Mouse (Mus musculus): ENCODE results near the gene Tmem53. TPM values are rescaled to one million over a fixed set of nuclear protein-coding genes. Genes with fewer than 3 reads are reported as not detected.
A peak's percentile ranks its signal among the peaks of the same experiment; 100 is the strongest.

The Tmem53 gene
- polyA plus RNA-seq, 1 experiment, result 6.8 TPM

GRCm38 (mm10) chr4:117262101-117262913, 10.6 kb downstream of the Tmem53 start:
- Histone ChIP-seq H3K27ac (ENCODE audit: insufficient read depth, low read length) (no peak overlapping the region), H3K4me3 (ENCODE audit: insufficient read depth, low read length) (no peak overlapping the region), H3K4me1 (ENCODE audit: control insufficient read depth, insufficient read depth, low read length) (no peaks in the 10 kb centered on the region)
- no peak for TF ChIP-seq POLR2A (IDR thresholded peaks at IDR 0.05; ENCODE audit: low read depth, low read length)
- no peak for TF ChIP-seq CTCF (IDR thresholded peaks at IDR 0.05; ENCODE audit: borderline replicate concordance, insufficient read depth, low read length)

DNA sequence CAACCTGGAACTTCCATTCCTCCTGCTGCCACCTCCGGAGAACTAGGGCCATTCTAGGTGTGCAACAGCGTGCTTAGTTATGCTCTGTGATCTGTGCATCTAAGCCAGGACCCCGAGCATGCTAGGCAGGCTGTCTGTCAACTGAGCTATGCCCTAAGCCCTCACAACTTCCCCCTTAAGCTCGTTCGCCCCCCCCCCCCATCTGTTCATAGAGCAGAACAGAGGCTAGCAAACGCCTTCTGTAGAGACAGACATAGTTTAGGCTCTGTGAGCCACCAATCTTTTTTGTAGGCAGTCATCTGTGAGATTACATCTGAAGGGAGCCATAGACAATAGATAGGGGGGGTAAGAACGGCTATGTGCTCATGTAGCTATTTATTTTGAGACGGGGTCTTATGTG, 11.2 kb downstream of the Tmem53 start:
- TF ChIP-seq POLR2A (IDR thresholded peaks at IDR 0.05; ENCODE audit: low read depth, low read length) (no peak), CTCF (IDR thresholded peaks at IDR 0.05; ENCODE audit: borderline replicate concordance, insufficient read depth, low read length) (no peak)
- Histone ChIP-seq H3K27ac (ENCODE audit: insufficient read depth, low read length) (no peak overlapping the region), H3K4me3 (ENCODE audit: insufficient read depth, low read length) (no peak overlapping the region), H3K4me1 (ENCODE audit: control insufficient read depth, insufficient read depth, low read length) (no peaks in the 10 kb centered on the region)

GRCm38 (mm10) chr4:117267284-117267683, 15.5 kb downstream of the Tmem53 start:
- Histone ChIP-seq H3K4me1 (ENCODE audit: control insufficient read depth, insufficient read depth, low read length) (no peaks in the 10 kb centered on the region), H3K4me3 (ENCODE audit: insufficient read depth, low read length) (no peak overlapping the region), H3K27ac (ENCODE audit: insufficient read depth, low read length) (no peak overlapping the region)
- TF ChIP-seq POLR2A (IDR thresholded peaks at IDR 0.05; ENCODE audit: low read depth, low read length) (no peak), CTCF (IDR thresholded peaks at IDR 0.05; ENCODE audit: borderline replicate concordance, insufficient read depth, low read length) (peak; percentile 95)

GRCm38 (mm10) chr4:117267831-117268437, 16.2 kb downstream of the Tmem53 start:
- no peaks in the 10 kb centered on the region for H3K4me1 ChIP-seq (ENCODE audit: control insufficient read depth, insufficient read depth, low read length)
- TF ChIP-seq CTCF (IDR thresholded peaks at IDR 0.05; ENCODE audit: borderline replicate concordance, insufficient read depth, low read length), result no peak
- TF ChIP-seq POLR2A (IDR thresholded peaks at IDR 0.05; ENCODE audit: low read depth, low read length), result no peak
- H3K4me3 ChIP-seq (ENCODE audit: insufficient read depth, low read length), result no peak overlapping the region
- H3K27ac ChIP-seq (ENCODE audit: insufficient read depth, low read length), result no peak overlapping the region

DNA sequence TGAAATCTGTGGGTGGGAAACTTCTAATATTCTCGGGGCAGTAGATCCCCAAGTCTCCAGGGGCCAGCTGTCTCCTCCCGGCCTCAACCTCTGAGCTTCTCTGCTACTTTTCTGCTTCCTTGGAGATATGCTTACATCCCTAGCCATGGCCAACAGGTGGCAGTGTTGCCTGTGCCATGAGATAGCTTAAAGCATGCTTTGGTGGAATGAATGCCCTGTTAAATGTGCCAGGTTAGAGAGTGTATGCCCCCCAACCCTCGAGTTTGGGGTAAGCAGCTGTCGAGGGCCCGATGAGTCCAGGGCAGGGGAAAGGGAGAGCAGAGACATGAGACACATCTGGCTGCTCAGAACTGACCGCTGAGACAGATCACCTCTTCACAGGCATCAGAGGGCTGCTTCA, 18.5 kb downstream of the Tmem53 start:
- TF ChIP-seq CTCF (IDR thresholded peaks at IDR 0.05; ENCODE audit: borderline replicate concordance, insufficient read depth, low read length) (peak; percentile 91; the same call in 1 of the 2 replicates), POLR2A (IDR thresholded peaks at IDR 0.05; ENCODE audit: low read depth, low read length) (no peak)
- no peaks in the 10 kb centered on the region for H3K4me1 ChIP-seq (ENCODE audit: control insufficient read depth, insufficient read depth, low read length)
- H3K4me3 ChIP-seq (ENCODE audit: insufficient read depth, low read length), result no peak overlapping the region
- H3K27ac ChIP-seq (ENCODE audit: insufficient read depth, low read length), result no peak overlapping the region

DNA sequence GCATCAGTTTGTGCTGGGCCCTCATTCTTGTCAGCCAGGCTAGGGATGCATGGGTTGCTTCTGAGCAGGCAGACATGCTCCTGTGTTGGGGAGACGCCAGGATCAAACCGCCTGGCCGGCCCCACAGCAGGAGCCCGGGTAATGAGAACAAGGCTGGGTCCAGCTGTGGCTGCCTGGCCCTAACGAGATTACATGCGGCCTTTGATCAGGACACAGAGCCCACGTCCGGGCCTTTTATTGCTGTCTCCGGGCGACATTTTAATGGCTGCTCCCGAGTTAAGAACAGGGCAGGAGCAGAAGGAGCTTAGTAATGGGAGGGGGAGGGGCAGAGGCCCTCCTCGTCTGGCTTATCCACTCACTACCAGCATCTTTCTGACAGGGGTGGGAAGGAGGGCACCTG, 20.7 kb downstream of the Tmem53 start:
- Histone ChIP-seq H3K27ac (ENCODE audit: insufficient read depth, low read length) (no peak overlapping the region), H3K4me3 (ENCODE audit: insufficient read depth, low read length) (no peak overlapping the region), H3K4me1 (ENCODE audit: control insufficient read depth, insufficient read depth, low read length) (no peaks in the 10 kb centered on the region; the same call in 1 of the 2 replicates)
- TF ChIP-seq POLR2A (IDR thresholded peaks at IDR 0.05; ENCODE audit: low read depth, low read length), result no peak
- TF ChIP-seq CTCF (IDR thresholded peaks at IDR 0.05; ENCODE audit: borderline replicate concordance, insufficient read depth, low read length), result no peak

DNA sequence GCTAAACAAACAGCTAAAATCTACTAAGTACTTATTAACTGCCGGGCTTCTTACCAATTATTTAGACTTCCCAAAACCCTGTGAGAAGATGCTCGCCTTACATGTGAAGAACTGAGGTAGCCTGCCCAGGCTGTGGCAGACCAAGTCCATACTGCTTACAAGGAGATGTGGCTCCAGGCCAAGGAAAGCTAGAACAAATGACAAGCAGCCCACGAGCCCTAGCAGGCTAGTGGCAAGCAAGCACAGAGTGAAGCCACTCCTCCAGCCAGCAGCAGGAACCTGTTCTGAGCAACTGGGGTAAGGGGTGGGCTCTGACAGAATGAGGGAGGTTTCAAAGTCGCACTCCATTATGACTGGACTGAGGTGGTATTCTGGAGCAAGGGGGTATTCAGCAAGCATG, 23.0 kb downstream of the Tmem53 start:
- peaks cover 11% of the 10 kb centered on the region for H3K4me1 ChIP-seq (ENCODE audit: control insufficient read depth, insufficient read depth, low read length)
- no peak for TF ChIP-seq CTCF (IDR thresholded peaks at IDR 0.05; ENCODE audit: borderline replicate concordance, insufficient read depth, low read length)
- TF ChIP-seq POLR2A (IDR thresholded peaks at IDR 0.05; ENCODE audit: low read depth, low read length), result no peak

DNA sequence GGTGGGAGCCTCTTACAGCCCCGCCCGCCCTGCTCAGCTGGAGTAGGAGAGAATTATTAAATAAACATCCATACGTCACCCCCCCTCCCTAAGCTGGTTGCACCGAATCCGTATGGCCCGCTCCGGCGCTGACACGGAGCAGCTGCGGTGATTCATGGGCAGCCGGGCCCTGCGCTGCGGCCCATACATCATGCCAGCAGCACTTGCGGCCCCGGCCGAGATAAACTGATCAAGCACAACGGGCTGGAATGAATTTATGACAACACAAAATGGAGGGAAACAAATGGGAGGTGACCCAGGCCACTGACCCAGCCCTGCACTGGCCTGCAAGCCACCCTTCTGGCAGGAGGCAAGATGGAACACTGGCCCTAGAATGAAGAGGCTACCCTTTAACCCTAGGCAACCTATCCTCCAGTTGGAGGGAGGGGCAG, 24.5 kb downstream of the Tmem53 start:
- no peak overlapping the region for H3K4me3 ChIP-seq (ENCODE audit: insufficient read depth, low read length)
- TF ChIP-seq CTCF (IDR thresholded peaks at IDR 0.05; ENCODE audit: borderline replicate concordance, insufficient read depth, low read length) (no peak), POLR2A (IDR thresholded peaks at IDR 0.05; ENCODE audit: low read depth, low read length) (no peak)
- H3K27ac ChIP-seq (ENCODE audit: insufficient read depth, low read length), result no peak overlapping the region
- H3K4me1 ChIP-seq (ENCODE audit: control insufficient read depth, insufficient read depth, low read length), result peaks cover 11% of the 10 kb centered on the region

More for the DNA sequence above, 23.0 kb downstream of the Tmem53 start:
- Histone ChIP-seq H3K27ac (ENCODE audit: insufficient read depth, low read length) (no peak overlapping the region), H3K4me3 (ENCODE audit: insufficient read depth, low read length) (no peak overlapping the region)

DNA sequence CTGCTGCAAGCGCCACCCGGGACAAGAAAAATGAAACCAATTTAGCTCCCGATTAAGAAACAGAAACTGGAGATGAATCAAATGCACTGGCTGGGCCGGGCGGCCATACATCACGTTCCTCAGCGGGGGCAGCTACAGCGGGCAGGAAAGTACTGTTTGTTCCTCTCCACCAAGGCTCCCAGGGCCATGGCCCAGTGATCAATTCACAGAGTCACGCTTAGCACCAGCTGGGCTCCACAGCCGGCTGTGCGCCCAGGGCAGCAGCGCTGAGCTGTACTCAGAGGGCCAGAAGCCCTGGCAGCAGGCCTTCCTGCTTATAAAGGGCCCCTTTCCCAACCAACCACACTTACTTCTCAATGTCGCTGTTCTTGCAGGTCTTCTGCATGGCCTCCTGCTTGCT, 25.3 kb downstream of the Tmem53 start:
- no peak overlapping the region for H3K4me3 ChIP-seq (ENCODE audit: insufficient read depth, low read length)
- no peak overlapping the region for H3K27ac ChIP-seq (ENCODE audit: insufficient read depth, low read length)
- TF ChIP-seq POLR2A (IDR thresholded peaks at IDR 0.05; ENCODE audit: low read depth, low read length) (no peak), CTCF (IDR thresholded peaks at IDR 0.05; ENCODE audit: borderline replicate concordance, insufficient read depth, low read length) (no peak)
- peaks cover 11% of the 10 kb centered on the region for H3K4me1 ChIP-seq (ENCODE audit: control insufficient read depth, insufficient read depth, low read length)

DNA sequence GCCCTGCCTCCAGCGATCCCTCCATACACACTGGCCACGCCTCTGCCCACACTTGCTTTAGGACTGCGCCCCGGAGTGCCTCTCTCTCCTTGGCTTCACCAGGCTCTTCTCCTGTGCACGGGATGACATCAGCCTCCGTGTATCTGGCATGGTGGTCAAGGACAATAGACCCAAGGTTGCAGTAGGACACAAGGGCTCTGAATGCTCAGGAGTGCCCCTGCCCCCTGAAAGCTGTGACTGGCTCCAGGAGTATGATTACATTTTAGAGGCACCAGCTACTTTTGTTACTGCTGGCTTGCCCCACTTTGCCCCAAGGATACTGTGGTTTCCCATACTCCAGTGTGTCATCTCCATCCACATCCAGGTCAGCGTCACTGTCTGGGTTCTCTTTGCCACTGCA, 25.9 kb downstream of the Tmem53 start:
- peaks cover 14% of the 10 kb centered on the region for H3K4me1 ChIP-seq (ENCODE audit: control insufficient read depth, insufficient read depth, low read length)
- H3K27ac ChIP-seq (ENCODE audit: insufficient read depth, low read length), result no peak overlapping the region
- H3K4me3 ChIP-seq (ENCODE audit: insufficient read depth, low read length), result no peak overlapping the region
- TF ChIP-seq POLR2A (IDR thresholded peaks at IDR 0.05; ENCODE audit: low read depth, low read length), result no peak
- TF ChIP-seq CTCF (IDR thresholded peaks at IDR 0.05; ENCODE audit: borderline replicate concordance, insufficient read depth, low read length), result no peak
